Mouse (Mus musculus): ENCODE data around the gene Cd209b.

The Cd209b gene

GRCm38 (mm10) chr8:3926744-3927143, at the start of gene Cd209b:
TSS of gene Cd209b (minus strand) at chr8:3926844.
- peak; percentile 1 for DNase-seq

- peak; percentile 34 for DNase-seq
These were observed 29.4 kb upstream of the Cd209b start for GRCm38 (mm10) chr8:3956037-3956436.

GRCm38 (mm10) chr8:3954646-3955045, 28.0 kb upstream of the Cd209b start, which contains the start of gene Cd209c:
TSS of gene Cd209c (minus strand) at chr8:3954746.
- no peak for DNase-seq

- no peak for DNase-seq
These were observed 13.4 kb upstream of the Cd209b start for GRCm38 (mm10) chr8:3940023-3940422.

- DNase-seq: no peak
These were observed 48.2 kb downstream of the Cd209b start, which contains the start of gene Cd209d for GRCm38 (mm10) chr8:3878455-3878854. TSS of gene Cd209d (minus strand) at chr8:3878555.

- DNase-seq: no peak
These were observed 50.5 kb downstream of the Cd209b start for GRCm38 (mm10) chr8:3876121-3876520.

Measured in lung, postnatal 36 days (tissue).